Mouse (Mus musculus): ENCODE data around the gene Ccng2. TPM values are rescaled to one million over a fixed set of nuclear protein-coding genes. Genes with fewer than 3 reads are reported as not detected.

Gene Ccng2
- polyA plus RNA-seq, 1 experiment from 2014 or later, result 71.3 TPM

- no peak overlapping the region for H3K27ac ChIP-seq
- DNase-seq (ENCODE audit: low spot score), result no peak
- 87% methylated on average over 2 of the region's 2 CpGs for WGBS
- no peaks in the 10 kb centered on the region for H3K36me3 ChIP-seq
- H3K9me3 ChIP-seq (replicated peaks), result no peaks in the 10 kb centered on the region
- H3K4me1 ChIP-seq, result no peaks in the 10 kb centered on the region
- H3K4me3 ChIP-seq, result no peak overlapping the region
- H3K27me3 ChIP-seq (ENCODE audit: low read depth, poor library complexity, severe bottlenecking), result no peaks in the 10 kb centered on the region
Measured at GRCm38 (mm10) chr5:93308909-93309308, 41.9 kb downstream of the Ccng2 start.

GRCm38 (mm10) chr5:93323320-93324001 is 56.4 kb downstream of the Ccng2 start:
- H3K27me3 ChIP-seq (ENCODE audit: low read depth, poor library complexity, severe bottlenecking), result no peaks in the 10 kb centered on the region
- no peak overlapping the region for H3K27ac ChIP-seq
- no peaks in the 10 kb centered on the region for H3K9me3 ChIP-seq (replicated peaks)
- DNase-seq (ENCODE audit: low spot score), result no peak
- no peaks in the 10 kb centered on the region for H3K36me3 ChIP-seq
- no peak overlapping the region for H3K4me3 ChIP-seq
- WGBS, result 72% methylated on average over 1 of the region's 1 CpGs
- no peaks in the 10 kb centered on the region for H3K4me1 ChIP-seq

Other genes starting within 250 kb of the Ccng2 start
- 1.1 and 1.3 TPM in 2 replicates for gene Sowahb, start 222.2 kb upstream of the Ccng2 start, polyA plus RNA-seq (2016; fragmentation: Nextera tagmentation; extraction: Ambion mirVana)
- 340 and 390 TPM in 2 replicates for gene Sept11, start 173.8 kb upstream of the Ccng2 start, polyA plus RNA-seq (2016; fragmentation: Nextera tagmentation; extraction: Ambion mirVana)
- gene Ccni, start 60.8 kb upstream of the Ccng2 start, polyA plus RNA-seq (2016; fragmentation: Nextera tagmentation; extraction: Ambion mirVana), result 96.3 and 121 TPM in 2 replicates
- gene 2010109A12Rik, start 60.7 kb upstream of the Ccng2 start, polyA plus RNA-seq (2016; fragmentation: Nextera tagmentation; extraction: Ambion mirVana), result 1.8 and 2.2 TPM in 2 replicates

Data from limb, embryonic 10.5 days (tissue).